Mouse (Mus musculus) retina, postnatal 1 day (tissue): ENCODE measurements around the gene Hgd.
A peak's percentile ranks its signal among the peaks of the same experiment; 100 is the strongest.

Experiments used
- DNase-seq: peaks from one replicate; pipeline ENCODE4 v3.0.0-alpha.2; 2012

Hgd gene

DNA sequence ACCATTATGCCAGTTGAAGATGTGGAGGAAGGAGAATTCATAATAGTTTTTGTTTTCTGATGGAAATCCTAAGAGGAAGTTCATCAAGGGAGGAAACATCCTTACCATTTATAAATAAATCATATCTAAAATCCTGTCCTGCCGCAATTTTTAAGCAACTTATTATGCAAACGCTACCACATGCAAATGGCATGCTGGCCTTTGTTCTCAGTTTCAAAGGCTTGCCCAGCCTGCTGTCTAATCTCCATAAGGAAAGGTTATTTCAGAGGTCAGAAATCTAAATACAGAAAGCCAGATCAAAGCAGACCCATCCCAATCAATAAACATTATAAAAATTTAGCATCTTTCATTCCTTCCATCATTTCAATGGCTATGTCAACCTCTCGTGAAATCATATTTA is 1.9 kb downstream of the Hgd start:
- DNase-seq, result no peak

DNA sequence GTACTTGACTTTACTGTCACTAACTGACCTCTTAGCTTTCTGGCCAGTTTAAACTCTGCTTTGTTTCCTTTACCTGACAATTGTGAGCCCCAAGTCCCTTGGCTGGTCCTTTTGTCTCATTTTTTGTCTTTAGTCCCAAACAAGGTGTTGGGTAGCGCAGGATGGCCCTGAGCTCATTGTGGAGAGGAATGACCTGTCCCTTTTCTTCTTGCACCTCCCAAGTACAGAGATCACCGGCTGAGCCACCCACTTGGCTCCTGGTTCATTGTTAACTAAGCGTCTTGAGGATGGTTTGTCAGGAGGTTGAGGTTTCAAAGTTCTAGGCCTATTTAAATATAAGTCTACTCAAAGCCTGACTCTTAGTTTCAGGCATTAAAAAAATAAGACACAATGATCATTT is 3.4 kb downstream of the Hgd start:
- no peak for DNase-seq

DNA sequence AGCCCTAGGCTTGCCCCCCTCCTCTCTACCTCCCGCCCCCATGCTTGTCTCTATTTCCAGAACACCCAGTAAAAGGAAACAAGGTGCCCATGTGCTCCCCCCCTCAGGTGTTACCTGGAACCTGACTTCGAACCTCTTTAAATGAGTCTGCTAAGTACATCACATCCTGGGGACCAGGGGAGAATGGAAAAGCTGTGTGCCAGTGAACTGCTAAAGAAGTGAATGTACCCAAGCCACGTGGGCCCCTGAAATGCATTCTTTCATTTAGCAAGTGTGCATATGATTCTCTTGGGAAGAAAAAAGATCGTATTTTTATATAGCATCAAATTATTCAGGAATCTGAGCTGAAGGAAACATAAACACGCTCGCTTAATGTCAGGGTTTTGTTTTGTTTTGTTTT is 3.8 kb downstream of the Hgd start:
- no peak for DNase-seq

DNA sequence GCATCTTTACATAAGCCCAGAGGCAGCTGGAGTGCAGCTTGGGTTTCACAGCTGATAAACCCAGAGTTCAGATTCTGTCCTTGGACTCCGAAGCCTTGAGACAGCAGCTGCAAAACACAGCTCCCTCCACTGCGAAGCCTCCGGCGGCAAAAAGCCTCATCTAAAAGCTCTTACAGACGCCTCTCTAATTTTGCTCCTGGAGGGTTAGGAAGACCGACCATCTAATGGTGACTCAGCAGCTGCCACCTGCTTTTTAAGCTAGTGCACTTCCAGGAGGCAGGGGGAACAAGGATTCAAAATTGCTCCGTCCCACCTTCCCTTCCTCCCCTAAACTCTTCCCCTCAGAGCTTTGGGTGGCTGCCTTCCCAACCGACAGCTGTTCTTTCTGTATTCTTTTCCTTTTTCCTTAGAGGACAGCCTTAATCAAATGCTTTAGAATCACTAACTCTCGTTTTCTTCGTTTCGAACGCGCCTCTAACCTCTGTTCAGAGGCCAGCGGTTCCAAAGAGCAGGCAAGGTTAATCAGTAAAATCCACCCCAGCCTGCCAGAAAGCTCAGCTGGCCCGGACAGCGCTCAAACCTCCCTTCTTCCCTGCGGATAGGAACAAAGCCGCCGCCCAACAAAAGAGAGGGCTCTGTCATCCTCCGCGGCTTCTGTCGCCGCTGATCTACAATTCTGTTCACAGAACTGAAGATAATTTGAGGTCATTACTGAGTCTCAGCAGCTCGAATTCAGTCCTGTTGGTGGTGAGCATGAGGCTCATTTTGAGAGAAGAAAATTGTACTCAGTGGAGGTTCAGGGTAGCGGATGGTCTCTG is 4.5 kb downstream of the Hgd start:
- peak; percentile 91 for DNase-seq

DNA sequence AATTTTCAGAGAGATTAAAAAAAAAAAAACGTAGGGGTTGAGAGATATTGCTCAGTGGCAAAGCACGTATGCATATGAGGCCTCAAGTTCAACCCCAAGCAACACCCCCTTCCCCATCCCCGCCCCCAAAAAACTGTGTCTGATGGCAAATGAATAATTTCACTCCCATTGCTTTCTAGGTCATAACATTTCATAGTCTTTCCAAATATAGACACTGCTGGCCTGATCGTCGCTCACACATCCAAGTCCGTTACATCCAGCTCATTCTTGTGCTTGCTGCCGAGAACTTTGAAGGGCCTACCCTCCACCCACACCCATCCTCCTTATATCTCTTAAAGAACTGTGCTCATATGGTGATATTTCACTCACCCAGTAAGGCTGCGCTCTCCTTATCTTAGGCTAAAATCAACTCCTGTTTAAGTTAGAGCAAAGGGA is 5.2 kb downstream of the Hgd start:
- DNase-seq, result no peak

DNA sequence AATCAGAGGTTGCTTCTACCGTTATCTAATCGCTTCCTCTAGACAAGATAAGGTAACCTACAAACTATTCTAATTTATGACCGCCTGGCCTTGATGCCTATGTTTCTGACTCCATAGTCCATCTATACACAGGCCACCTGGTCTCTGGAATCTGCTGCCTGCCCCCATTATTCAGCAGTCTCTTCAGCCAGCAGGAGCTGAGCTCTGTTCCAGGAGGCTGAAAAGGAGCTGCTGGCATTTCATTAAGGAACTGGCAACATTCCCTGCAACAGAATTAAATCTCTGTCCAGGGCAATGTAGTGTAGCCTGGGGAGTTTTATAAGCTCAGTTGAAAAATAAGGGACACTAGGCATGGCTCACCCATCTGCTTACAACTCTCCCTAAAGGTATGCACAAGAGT is 11.0 kb downstream of the Hgd start:
- no peak for DNase-seq

DNA sequence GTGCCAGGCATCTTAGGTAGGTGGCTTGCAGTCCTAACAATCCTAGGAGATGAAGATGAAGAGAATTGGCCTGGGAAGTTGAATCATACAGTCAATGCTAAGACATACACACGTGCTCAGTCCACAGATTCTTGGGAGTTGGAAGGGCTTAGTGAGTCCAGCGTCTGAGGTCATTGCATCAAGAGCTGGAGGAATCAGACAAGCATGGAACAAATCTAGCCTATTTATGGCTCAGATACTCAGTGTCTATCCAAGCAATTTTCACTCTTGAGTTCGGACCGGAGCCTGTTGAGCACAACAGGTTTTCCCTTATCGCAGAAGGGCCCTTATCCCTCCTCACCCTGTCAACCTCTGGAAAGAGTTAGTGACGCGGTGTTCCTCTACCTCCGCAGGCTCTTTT is 11.6 kb downstream of the Hgd start:
- no peak for DNase-seq

DNA sequence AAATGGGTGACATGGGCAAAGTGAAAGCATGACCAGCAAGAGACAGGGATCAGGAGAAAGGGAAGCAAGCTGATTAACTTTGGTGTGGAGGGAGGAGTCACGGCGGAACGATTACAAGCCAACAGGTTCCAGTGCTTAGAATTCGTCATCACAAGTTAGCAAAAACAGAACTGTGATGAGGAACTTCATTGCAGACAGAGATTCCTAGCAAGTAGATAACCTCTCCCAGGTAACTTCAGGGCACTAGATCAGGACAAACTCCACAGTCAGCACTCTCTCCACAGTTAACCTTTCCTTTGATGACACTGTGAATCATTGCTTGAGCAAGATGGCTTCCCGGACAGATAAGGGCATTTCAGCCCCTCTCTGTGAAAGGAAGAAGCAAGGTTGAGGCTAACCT is 17.5 kb downstream of the Hgd start:
- no peak for DNase-seq

DNA sequence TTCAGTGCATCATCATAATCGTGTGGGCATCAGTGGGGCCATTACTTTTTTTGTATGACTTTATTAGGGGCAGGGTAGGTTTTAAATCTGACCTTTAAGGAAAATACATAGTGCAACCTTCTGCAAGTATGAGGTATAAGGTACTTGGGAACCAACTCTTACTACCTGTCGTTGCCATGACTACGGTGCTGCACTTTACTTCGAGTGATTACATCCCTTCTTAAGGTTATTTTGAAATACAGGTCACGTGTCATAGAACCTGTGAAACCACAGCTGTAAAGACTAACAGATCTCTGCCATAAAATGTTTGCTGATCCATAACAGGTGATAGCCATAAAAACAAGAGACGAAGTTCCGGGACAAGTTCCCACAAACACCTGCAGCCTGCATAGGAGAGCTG is 18.5 kb downstream of the Hgd start:
- DNase-seq, result no peak

DNA sequence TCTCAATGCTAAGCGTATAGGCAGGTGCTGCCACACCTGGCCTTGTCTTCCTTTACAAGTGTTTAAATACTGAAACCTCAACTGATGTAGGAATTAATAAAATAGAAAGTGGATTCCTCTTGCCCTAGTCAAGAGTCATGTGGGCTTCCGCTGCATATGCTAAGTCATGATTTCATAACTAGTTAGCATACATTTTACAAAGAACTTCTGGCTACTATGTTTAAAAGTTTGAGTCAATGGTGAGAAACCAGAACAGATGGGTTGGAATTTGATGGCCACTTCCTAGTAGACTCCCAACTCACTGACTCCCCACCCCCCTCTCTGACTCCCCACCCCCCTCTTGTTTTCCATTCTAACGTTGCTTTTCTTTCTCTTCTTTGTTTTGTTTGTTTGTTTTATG is 19.4 kb downstream of the Hgd start:
- DNase-seq, result no peak

DNA sequence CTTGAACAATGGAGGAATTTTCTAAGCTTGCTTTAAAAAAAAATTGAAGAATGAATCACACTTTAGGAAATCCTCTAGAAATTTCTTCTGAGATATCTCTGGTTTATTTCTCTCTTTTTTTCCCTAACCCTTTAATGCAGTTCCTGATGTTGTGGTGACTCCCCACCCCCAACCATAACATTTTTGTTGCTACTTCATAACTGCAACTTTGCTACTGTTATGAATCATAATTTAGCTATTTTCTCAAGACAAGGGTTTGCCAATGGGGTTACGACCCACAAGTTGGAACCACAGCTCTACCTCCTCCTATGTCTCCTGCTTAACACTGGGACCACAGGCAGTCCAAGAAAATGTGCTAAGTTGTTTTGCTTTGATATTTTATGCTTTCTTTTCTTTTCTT is 23.5 kb downstream of the Hgd start:
- DNase-seq, result no peak

DNA sequence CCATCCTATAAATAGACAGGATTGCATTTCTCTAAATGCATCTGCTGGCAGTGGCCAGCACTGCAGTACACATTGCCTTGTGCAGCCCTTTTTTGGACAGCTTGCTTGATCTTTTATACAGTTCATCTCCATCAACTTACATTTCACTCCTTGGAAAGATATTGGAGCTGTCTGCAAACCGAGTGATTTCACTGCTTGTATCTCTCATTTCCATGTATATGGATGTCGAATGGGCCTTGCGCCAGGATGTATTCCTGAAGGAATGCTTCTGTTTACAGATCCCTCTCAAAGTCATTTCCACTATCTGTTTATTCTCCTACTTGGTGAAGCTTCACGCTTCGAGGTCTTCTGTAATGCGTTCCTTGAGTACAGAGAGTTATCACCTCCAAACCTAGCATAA is 24.3 kb downstream of the Hgd start:
- no peak for DNase-seq

DNA sequence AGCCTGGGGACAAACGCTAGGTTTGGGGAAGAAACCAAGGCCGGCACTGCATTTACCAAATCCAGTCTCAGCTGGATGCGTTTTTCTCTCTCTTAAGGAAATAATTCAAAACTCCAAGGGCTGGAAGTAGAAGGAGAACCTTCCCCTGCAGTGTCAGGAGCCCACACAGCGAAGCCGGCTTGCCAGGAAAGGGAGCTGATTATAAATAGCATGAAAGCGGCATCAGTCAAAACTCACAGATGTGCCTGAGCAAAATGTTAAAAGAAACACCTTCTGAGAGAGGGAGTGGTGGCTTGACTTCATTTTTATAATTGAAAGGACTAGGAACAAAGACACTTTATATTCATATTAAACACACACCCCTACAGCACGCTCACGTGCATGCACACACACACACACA is 30.4 kb downstream of the Hgd start:
- no peak for DNase-seq

DNA sequence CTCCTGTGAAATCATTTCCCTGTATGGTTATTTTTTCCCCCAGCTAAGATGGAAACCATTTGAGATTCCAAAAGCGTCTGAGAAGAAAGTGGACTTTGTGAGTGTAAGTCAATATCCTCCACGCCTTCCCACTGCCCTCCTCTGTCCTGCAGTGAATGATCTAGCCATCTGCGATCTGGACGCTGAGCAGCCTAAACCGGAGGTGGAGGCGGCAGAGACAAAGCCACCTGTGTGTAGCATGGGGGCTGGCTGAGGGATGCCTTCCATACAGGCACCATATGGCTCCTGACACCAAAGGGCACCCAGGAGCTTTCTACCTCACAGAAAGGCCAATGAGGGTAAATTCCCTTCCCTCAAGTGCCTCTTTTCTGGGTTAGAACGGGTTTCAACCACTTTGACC is 31.1 kb downstream of the Hgd start:
- DNase-seq, result no peak

DNA sequence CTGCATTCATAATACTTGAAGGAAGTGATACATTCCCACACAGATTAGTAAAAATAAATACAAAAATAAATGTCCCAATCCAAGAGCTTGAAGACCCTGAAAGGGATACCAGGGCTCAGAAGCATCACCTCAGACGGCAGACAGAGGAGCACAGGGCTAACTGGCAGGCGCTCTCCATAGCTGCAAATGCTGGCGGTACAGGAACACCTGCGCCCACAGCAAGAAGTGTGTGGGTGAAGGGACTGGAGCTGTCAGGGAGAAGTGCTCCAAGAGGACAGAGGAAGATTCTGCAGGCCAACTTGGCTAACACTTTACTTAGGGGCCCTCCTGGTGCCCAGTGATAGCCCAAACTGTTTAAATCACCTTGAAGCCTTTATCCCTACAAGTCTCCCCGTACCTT is 32.1 kb downstream of the Hgd start:
- DNase-seq, result no peak

DNA sequence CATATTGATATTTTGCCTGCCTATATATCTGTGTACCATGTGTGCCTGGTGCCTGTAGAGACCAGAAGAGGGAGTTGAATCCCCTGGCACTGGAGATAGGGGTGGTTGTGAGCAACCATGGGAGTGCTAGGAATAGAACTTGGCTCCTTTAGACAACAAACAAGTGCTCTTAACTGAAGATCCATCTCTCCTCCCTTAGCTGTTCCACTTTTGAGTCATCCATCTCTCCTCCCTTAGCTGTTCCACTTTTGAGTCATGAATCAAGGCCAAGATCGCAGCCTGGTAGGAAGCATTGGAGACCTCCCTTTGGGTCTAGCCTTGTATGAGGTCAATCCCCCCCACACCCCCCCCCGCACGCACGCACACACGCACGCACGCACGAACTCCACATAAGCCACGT is 34.6 kb downstream of the Hgd start:
- no peak for DNase-seq

DNA sequence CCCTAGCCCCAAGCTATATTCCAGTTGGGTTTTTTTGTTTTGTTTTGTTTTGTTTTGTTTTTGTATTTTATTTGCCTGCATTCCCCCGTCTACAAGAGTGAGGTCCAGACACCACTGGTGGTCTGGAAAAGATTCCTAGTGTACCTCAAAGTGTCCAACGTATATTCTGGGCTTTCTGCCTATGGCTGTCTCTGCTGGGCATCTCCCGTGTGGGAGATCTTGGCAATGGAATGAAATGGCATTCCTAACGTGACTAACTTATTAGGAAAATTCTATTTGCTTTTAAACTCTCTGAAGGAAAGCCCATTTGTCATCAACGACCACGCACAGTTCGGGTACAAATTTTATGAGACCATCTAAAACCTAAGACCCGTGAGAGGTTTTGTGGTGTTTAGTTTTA is 35.5 kb downstream of the Hgd start:
- no peak for DNase-seq

DNA sequence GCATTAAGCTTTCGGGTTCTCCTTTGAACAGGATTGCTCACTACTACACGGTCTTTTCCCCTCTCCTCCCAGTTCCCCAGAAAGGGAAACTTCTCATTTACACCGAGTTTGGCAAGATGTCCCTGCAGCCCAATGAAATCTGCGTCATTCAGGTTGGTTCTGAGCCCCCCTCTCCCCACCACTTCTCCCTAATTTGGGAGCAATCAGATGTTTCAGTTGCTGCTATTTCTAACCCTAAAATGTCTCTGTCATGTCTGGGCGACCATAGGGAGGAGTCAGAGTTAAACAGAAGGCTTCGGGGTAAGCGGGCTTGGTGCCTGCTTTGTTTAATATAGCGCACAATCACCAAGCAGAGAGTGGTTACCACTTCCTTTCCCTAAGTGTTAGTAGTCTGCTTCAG is 36.2 kb downstream of the Hgd start:
- DNase-seq, result no peak

DNA sequence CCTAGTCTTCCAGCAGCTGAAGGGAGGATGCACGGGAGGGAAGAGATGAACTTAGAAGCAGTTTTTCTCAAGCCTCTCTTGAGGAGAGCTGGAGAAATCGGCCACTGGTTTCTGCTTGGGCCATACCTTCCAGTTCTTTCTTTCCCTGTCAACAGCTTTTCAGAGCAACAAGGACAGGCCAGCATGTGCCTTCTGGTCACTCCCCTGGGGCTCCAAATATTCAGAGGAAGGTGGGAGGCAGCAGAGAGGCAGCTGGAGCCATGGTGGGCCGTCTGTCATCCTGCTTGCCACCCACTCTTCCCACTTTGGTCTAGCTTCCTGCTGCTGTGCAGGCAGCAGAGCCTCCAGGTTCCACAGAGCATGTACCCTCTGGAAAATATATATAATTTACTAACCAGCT is 37.7 kb downstream of the Hgd start:
- DNase-seq, result peak; percentile 24

DNA sequence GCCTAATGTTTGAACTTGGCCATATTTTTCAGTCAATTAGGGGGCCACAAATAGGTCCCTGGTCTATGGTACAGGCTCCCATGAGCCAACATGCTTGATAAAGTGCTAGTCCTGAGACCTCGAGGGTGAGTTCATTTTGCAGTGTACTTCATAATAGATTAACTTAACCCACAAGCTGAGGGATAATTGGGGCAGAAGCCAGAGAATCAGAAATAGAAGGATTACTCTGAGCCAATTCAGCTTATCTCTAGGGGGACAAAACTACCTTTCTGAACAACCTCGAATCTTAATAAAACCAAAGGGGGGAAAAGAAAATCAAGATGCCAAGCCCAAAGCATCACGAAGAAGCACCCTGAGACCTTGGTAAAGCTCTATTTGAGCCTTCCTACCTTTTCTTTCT is 42.5 kb downstream of the Hgd start:
- no peak for DNase-seq

DNA sequence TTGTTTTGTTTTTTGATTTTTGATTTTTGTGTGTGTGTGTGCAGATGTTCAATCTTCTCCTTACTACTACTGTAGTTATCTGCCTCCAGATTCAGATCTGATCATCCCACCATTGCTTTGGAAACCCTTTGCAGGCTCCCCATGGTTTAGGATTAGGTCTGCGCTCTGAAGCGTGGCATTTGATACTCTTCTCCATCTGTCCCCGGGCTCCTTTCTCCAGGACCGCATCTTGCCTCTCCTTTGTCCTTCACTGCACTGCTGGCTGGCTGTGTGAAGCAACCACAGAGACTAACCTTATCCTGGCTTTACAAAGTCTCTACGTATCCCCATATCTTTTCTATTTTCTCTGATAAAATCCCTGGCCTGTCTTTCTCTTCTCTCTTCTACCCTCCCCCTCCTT is 43.0 kb downstream of the Hgd start:
- DNase-seq, result peak; percentile 46

DNA sequence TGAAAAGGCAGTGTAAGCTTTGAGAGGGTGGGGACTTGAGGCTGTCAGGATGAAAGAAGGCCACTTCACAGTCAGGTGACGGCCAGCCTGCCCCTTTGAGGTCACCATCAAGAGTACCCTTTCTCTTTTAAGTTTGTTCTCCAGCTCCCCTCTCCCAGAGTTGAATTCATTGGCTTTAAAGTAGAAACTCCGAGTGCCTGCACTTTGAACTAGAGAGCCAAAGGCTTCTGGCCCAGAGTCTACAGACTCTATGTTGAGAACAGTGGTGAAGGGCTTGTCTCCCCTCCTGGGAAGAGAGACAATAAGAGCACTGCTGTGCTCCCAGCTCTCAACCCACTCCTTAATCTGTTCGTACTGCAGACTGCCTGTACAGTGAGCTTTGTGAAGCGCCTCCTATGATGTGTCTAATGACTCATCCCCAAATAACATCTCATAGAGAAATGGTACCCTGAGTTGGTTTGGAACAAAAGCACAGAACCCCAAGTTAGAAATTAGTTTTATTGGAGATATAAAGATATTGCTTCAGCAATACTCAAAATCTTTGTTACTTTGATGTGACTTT is 46.5 kb downstream of the Hgd start:
- DNase-seq, result no peak

DNA sequence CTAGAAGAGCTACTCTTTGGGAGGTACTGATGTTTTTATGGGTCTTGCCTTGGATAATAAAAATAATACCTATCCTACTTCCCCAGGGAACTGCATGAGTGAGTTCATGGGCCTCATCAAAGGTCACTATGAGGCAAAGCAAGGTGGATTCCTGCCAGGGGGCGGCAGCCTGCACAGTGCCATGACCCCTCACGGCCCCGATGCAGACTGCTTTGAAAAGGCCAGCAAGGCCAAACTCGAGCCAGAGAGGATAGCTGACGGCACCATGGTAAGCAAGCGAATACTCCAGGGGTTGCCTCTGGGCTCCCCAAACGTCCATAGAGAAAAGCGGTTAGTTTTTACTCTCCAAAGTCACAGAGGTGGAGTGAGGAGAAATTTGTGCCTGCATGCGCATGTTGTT is 48.4 kb downstream of the Hgd start:
- DNase-seq, result no peak

DNA sequence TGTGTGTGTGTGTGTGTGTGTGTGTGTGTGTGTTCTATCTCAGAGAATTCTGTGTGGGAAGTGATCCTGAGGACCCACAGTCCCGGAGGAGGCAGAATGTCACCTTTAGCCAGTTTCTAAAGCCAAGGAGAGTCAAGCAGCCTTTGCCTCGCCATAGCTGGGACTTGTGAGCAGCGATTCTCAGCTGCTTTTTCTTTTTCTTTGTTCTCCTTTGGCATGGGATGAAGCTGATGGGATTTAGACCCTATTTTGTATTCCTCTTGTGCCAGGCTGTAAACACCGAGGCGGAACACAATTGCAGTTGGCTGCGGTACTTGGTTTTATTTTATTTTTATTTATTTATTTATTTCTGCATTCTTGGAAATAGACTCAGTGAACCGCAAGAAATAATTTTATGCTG is 49.1 kb downstream of the Hgd start:
- DNase-seq, result no peak

DNA sequence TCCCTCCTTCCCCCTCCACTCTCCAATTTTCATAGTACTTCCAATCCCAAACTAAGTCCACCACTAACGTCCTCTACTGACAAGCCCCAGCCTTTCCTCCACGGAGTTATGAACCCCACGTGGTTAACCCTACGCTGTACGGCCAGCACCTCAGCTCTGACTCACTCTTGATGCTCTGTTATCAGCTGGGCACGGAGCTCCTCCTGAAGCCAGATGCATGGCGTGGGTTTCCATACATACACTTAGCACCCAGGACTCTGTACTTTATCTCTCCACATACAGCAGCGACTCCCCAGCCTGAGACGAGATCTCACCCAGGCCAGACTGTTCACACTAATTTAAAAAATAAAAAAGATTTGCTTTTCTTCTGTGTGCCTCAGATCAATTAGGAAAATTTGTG is 54.6 kb downstream of the Hgd start:
- no peak for DNase-seq
